Mouse (Mus musculus): ENCODE measurements around the gene Fyb2.

Fyb2 gene

DNA sequence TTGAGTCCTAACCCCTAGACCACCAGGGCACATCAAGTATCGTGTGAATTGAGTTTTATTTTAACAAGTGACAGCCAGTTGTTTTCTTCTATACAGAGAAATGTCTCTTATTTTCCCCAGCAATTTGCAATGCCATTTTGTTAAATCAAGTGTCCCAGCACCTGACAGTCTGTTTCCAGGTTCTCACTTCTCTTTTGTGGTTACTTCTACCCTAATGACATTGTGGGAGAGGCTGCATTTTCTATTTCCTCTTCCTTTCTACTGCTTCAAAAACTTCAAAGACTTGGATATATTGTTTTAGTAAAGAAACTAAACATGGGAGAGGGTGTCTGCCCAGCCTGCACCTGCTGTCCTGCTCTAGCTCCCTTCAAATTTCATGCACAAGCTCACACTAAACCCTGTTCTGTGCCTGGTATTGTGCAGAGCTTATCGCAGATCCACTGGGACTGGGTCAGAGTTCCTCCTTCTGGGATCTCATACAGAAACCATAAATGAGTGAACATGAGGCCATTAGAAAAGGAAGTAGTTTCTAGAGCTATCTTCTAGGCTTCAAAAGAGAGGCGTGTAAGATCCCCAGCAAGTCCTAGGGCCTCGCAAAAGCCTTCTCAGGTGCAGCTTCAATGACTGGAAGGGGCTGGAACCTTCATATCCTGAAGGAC is 94.2 kb downstream of the Fyb2 start:
- DNase-seq (ENCODE audit: low spot score): no peak

GRCm38 (mm10) chr4:105013718-105014117 is 100.5 kb downstream of the Fyb2 start:
- no peak for DNase-seq (ENCODE audit: low spot score)

DNA sequence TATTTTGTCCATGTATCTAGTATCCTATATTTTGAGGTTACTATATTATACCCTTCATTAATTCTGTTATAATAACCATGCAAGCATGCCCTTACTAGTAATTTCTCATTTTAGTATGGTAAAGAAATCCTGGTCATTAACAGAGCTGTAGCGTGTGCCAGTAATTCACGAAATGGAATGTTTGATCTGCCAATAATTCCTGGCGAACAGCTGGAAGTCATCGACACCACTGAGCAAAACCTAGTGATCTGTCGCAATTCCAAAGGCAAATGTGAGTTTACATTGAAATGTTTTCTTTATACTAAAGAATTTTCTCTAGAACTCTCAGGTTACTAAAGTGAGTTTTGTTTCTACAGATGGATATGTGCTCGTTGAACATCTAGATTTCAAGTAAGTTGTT is 102.2 kb downstream of the Fyb2 start:
- no peak for DNase-seq (ENCODE audit: low spot score)

- no peak for DNase-seq (ENCODE audit: low spot score)
Observed at GRCm38 (mm10) chr4:105016006-105016613, 102.9 kb downstream of the Fyb2 start.

- DNase-seq (ENCODE audit: low spot score): no peak
Observed at GRCm38 (mm10) chr4:105027278-105027677, 114.0 kb downstream of the Fyb2 start.

DNA sequence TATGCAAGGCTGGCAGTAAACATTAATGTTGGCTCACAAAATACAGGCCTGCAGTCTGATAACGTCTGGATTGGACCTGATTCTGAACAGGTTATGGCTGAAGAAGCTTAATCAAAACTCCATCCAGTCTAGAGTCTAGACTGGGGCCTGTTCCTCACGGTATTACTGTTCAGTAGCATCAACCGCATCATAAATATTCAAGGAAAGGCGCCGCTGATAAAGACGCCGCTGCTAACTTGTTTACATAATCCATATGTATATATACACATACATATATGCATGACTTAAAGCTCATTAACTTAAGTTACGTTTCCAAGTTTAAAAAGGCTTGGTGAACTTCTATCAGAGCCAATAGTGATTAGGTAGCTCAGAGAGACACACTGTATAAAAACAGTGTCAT is 117.8 kb downstream of the Fyb2 start:
- no peak for DNase-seq (ENCODE audit: low spot score)

GRCm38 (mm10) chr4:105033153-105033552 is 119.9 kb downstream of the Fyb2 start:
- DNase-seq (ENCODE audit: low spot score): no peak

DNA sequence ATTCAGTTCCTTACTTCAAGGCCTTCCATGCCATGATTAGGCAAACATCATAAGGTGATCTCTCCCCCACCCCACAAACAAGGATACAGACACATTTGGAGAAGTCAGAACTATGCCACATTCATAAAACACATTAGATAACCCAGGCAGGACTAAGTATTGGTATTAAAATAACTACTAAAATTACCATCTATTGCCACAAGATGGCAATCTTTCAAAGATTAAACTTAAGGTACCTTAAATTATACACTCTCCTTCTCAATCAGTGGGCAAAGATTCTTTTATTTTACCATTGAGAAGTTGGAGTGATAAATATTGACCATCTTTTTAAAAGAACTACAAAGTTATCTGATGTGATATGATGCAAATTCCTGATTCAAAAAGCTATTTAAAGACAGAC is 121.0 kb downstream of the Fyb2 start:
- no peak for DNase-seq (ENCODE audit: low spot score)

GRCm38 (mm10) chr4:105050041-105050440 is 136.8 kb downstream of the Fyb2 start:
- no peak for DNase-seq (ENCODE audit: low spot score)

DNA sequence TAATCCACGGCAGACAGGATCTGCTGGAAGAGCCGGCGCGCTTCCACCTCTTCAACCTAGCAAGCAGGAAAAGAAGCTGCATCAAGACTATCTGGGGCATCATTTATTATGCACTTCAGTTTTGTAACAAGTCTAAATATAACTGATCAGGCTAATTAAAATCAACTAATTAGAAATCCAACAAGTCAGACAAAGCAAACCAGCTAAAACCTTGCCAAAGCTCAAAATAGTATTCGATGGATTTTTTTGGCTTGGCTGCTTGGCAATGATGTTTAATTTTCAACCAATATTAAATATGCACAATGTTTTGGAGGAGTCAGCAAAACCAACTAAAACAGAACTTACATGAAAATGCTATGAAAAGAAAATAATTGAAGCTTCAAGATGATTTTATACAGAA is 138.0 kb downstream of the Fyb2 start:
- no peak for DNase-seq (ENCODE audit: low spot score)
